Mouse (Mus musculus) embryonic facial prominence, embryonic 14.5 days (tissue): ENCODE measurements at regions not wholly inside any gene's neighbourhood (a gene's known extent, or its start where the extent isn't known, plus 50 kb on each side); places are given as distances from the start of the nearest gene placed in this dataset.
"Not testable (repeated sequence)": the region's sequence is repeated elsewhere in the genome, so short reads cannot be mapped to it uniquely, and the experiment has no call there.

Experiments
- ATAC-seq: fragments of 200-750 bp; cut with Nextera tagmentation; 2 replicates; pipeline ENCODE4 v1.8.0; 2017; ENCODE audit warnings: low read depth, moderate number of reproducible peaks, moderate TSS enrichment
- DNase-seq: peaks from one replicate; pipeline ENCODE4 v3.0.0-alpha.2; 2015; ENCODE audit warnings: low spot score
- H3K27ac ChIP-seq: fragments of 300-500 bp; sonication (generic); replicated peaks from 2 replicates; pipeline ENCODE4 v1.5.1; 2014; ENCODE audit warnings: low read depth, mild to moderate bottlenecking, low read length, moderate library complexity
- H3K27me3 ChIP-seq: fragments of 300-500 bp; sonication (generic); replicated peaks from 2 replicates; pipeline ENCODE4 v1.6.1; 2014; ENCODE audit warnings: low read length; ENCODE audit not compliant: control insufficient read depth, insufficient read depth
- H3K36me3 ChIP-seq: fragments of 300-500 bp; sonication (generic); 2 replicates; pipeline ENCODE4 v1.6.1; 2014; ENCODE audit warnings: low read length, mixed read lengths; ENCODE audit not compliant: control insufficient read depth, insufficient read depth
- H3K4me1 ChIP-seq: fragments of 300-500 bp; sonication (generic); 2 replicates; pipeline ENCODE4 v1.6.1; 2014; ENCODE audit warnings: antibody characterized with exemption, low read length; ENCODE audit not compliant: control insufficient read depth, insufficient read depth
- H3K4me2 ChIP-seq: fragments of 300-500 bp; sonication (generic); 2 replicates; pipeline ENCODE4 v1.6.1; 2014; ENCODE audit warnings: low read depth, mild to moderate bottlenecking, low read length, moderate library complexity, mixed read lengths
- H3K4me3 ChIP-seq: fragments of 300-500 bp; sonication (generic); 2 replicates; pipeline ENCODE4 v1.5.1; 2014; ENCODE audit warnings: low read depth, mild to moderate bottlenecking, low read length
- H3K9ac ChIP-seq: fragments of 300-500 bp; sonication (generic); 2 replicates; pipeline ENCODE4 v1.6.1; 2014; ENCODE audit warnings: low read depth, mild to moderate bottlenecking, low read length, moderate library complexity, mixed read lengths
- H3K9me3 ChIP-seq: fragments of 300-500 bp; sonication (generic); 2 replicates; pipeline ENCODE4 v1.6.1; 2016; ENCODE audit warnings: low read length; ENCODE audit not compliant: control insufficient read depth
- WGBS: fragments of 180-500 bp; shearing (Covaris S2); extraction: QIAGEN DNeasy Blood & Tissue Kit; methylation state at CpG from one replicate; pipeline ENCODE4 v1.1.7; 2014; 5-methylcytosine and 5-hydroxymethylcytosine counted together

GRCm38 (mm10) chr1:80969927-80970326 is 106.8 kb upstream of the Nyap2 start:
- ATAC-seq = no peak
- Histone ChIP-seq H3K9ac (no peak overlapping the region), H3K4me2 (no peak overlapping the region), H3K27me3 (no peaks in the 10 kb centered on the region), H3K9me3 (no peaks in the 10 kb centered on the region), H3K36me3 (no peaks in the 10 kb centered on the region), H3K27ac (no peak overlapping the region), H3K4me1 (no peaks in the 10 kb centered on the region), H3K4me3 (no peak overlapping the region)
- DNase-seq = no peak

DNA sequence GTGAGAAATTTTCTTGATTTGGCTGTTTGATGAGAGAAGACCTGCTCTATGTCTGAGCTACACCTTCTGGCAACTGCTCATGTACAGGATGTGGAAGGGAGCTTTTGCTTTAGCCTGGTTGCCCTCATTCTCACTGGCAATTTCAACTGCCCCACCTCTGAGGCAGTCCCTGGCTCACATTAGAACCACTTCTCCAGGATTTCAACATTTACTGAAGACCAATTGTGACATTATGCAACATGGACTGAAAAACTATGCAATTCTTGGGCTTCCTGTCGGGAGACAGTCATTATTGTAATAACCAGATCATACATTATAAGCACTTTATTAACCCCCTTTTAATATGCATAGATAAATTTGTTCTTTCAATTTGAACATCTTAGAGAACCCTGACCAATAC is 107.6 kb upstream of the Nyap2 start:
- Histone ChIP-seq H3K4me3 (no peak overlapping the region), H3K27ac (no peak overlapping the region), H3K9ac (no peak overlapping the region), H3K4me1 (no peaks in the 10 kb centered on the region), H3K4me2 (no peak overlapping the region), H3K9me3 (no peaks in the 10 kb centered on the region), H3K36me3 (no peaks in the 10 kb centered on the region), H3K27me3 (no peaks in the 10 kb centered on the region)
- DNase-seq = no peak
- WGBS = 71% methylated on average over 1 of the region's 1 CpGs
- no peak for ATAC-seq

GRCm38 (mm10) chr1:80965792-80966191 is 111.0 kb upstream of the Nyap2 start:
- Histone ChIP-seq H3K4me3 (no peak overlapping the region), H3K9me3 (no peaks in the 10 kb centered on the region), H3K4me2 (no peak overlapping the region), H3K9ac (no peak overlapping the region), H3K4me1 (no peaks in the 10 kb centered on the region), H3K27ac (no peak overlapping the region), H3K36me3 (no peaks in the 10 kb centered on the region), H3K27me3 (no peaks in the 10 kb centered on the region)
- ATAC-seq = no peak
- DNase-seq = no peak
- 83% methylated on average over 2 of the region's 2 CpGs for WGBS

GRCm38 (mm10) chr1:80964376-80964775 is 112.4 kb upstream of the Nyap2 start:
- no peak for ATAC-seq
- 86% methylated on average over 5 of the region's 5 CpGs for WGBS

DNA sequence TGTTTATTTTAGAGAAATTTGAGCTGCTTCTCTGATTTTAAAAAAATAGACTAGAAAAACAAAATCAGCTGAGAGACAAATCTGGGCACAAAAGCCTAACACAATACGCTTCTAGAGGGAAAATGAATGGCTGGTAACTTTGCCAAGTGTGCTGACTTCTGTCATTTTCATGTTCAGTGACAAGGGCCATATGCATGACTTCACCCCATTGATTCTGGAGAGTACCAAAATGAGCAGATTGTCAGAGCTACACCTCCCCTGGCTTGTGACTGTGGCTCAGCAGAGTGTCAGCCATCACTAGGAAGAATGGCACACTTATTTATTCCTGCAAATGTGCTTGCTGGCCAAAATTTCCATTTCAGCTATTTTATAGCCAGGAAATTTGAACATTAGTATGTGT is 112.9 kb upstream of the Nyap2 start:
- 81% methylated on average over 1 of the region's 1 CpGs for WGBS

More at GRCm38 (mm10) chr1:80964376-80964775, 112.4 kb upstream of the Nyap2 start:
- Histone ChIP-seq H3K27ac (no peak overlapping the region), H3K9ac (no peak overlapping the region), H3K4me2 (no peak overlapping the region), H3K36me3 (no peaks in the 10 kb centered on the region), H3K9me3 (no peaks in the 10 kb centered on the region), H3K27me3 (no peaks in the 10 kb centered on the region), H3K4me1 (no peaks in the 10 kb centered on the region), H3K4me3 (no peak overlapping the region)
- DNase-seq = no peak

GRCm38 (mm10) chr1:80950406-80950805 is 126.3 kb upstream of the Nyap2 start:
- Histone ChIP-seq H3K4me1 (no peaks in the 10 kb centered on the region), H3K9me3 (no peaks in the 10 kb centered on the region), H3K4me2 (no peak overlapping the region), H3K36me3 (no peaks in the 10 kb centered on the region), H3K27ac (no peak overlapping the region), H3K9ac (no peak overlapping the region), H3K27me3 (no peaks in the 10 kb centered on the region), H3K4me3 (no peak overlapping the region)
- ATAC-seq = no peak
- DNase-seq = peak; percentile 33
- WGBS = 82% methylated on average over 4 of the region's 4 CpGs

More for the DNA sequence above, 112.9 kb upstream of the Nyap2 start:
- no peak overlapping the region for H3K4me2 ChIP-seq
- ATAC-seq = no peak
- H3K4me1 ChIP-seq = no peaks in the 10 kb centered on the region
- no peaks in the 10 kb centered on the region for H3K27me3 ChIP-seq
- no peaks in the 10 kb centered on the region for H3K36me3 ChIP-seq
- DNase-seq = peak; percentile 2
- no peak overlapping the region for H3K9ac ChIP-seq
- H3K27ac ChIP-seq = no peak overlapping the region
- no peak overlapping the region for H3K4me3 ChIP-seq
- H3K9me3 ChIP-seq = no peaks in the 10 kb centered on the region

DNA sequence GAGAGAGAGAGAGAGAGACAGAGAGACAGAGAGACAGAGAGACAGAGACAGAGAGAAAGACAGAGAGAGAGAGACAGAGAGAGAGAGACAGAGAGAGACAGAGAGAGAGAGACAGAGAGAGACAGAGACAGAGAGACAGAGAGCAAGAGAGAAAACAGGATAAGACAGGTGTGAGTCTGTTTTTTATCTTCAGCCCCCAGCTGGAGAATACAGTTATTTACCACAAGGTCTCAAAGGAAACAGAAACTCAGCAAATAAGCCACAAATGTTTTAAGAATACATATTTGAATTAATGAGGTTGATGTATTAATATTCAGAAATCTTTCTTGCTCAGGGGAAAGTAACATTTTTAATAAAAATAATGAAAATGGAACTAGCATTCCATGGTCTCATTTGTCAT is 130.7 kb upstream of the Nyap2 start:
- not testable (repeated sequence) for H3K9ac ChIP-seq, ATAC-seq, H3K36me3 ChIP-seq, H3K9me3 ChIP-seq, H3K4me1 ChIP-seq, H3K4me3 ChIP-seq, H3K4me2 ChIP-seq, H3K27ac ChIP-seq, DNase-seq, H3K27me3 ChIP-seq

DNA sequence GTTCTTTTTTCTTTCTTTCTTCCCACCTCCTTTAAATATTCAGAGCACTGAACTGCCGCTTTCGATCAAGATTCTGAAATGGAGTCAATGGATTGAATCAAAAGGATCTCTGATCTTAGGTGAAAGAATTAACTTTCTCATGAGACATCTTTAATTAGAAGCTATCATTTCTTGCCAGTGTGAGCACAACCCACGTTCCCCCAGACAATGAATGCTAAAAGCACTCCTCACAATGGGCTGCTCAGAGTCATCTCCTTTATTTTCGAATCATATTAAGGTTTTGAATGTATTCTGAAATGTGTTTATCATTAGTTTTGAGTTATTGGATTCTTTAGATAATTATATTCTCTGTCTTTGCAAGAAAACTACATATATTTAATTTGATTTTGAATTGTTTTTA is 137.4 kb upstream of the Nyap2 start:
- H3K4me2 ChIP-seq = no peak overlapping the region
- H3K27me3 ChIP-seq = no peaks in the 10 kb centered on the region
- WGBS = 71% methylated on average over 4 of the region's 4 CpGs
- ATAC-seq = no peak
- H3K9me3 ChIP-seq = no peaks in the 10 kb centered on the region
- no peak overlapping the region for H3K9ac ChIP-seq
- H3K36me3 ChIP-seq = no peaks in the 10 kb centered on the region
- H3K27ac ChIP-seq = no peak overlapping the region
- no peaks in the 10 kb centered on the region for H3K4me1 ChIP-seq
- DNase-seq = no peak
- no peak overlapping the region for H3K4me3 ChIP-seq

DNA sequence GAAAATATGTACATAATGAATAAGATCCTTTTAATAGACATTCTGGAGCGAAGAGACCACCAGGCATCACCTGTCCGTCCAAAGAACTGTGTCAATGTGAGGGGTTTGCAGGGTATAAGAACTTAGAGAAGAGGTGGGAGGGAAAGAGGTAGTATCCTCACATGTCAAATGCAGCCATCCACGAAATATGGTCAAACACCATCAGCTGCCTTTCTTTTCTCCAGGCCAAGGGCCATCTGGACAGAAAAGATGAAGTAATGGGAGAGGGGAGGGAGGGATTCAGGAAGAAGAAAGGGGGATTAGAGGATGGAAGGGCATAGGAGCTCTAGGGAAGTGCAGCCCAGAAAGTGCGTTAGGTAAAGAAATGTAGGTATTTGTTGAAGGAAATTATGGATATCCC is 141.0 kb upstream of the Dock10 start:
- ATAC-seq (no peak), DNase-seq (no peak)
- no peaks in the 10 kb centered on the region for H3K36me3 ChIP-seq
- WGBS = 76% methylated on average over 4 of the region's 4 CpGs
- H3K4me1 ChIP-seq = no peaks in the 10 kb centered on the region
- H3K4me3 ChIP-seq = no peak overlapping the region
- H3K27ac ChIP-seq = no peak overlapping the region
- H3K9ac ChIP-seq = no peak overlapping the region
- H3K4me2 ChIP-seq = no peak overlapping the region
- no peaks in the 10 kb centered on the region for H3K9me3 ChIP-seq
- no peaks in the 10 kb centered on the region; the same call in 1 of the 2 replicates for H3K27me3 ChIP-seq
